Mouse (Mus musculus) CD4-positive, CD25-positive, alpha-beta regulatory T cell, adult 2 months (primary cell): ENCODE results near the gene Tbx15.
A peak's percentile ranks its signal among the peaks of the same experiment; 100 is the strongest.

Experiments
- DNase-seq: peaks from one replicate; pipeline ENCODE4 v3.0.0-alpha.2; 2012; ENCODE audit warnings: low read depth, low spot score

Tbx15 gene

GRCm38 (mm10) chr3:99248831-99249550 is 8.8 kb downstream of the Tbx15 start:
- no peak for DNase-seq

- no peak for DNase-seq
Measured at GRCm38 (mm10) chr3:99249551-99249870, 9.3 kb downstream of the Tbx15 start.

GRCm38 (mm10) chr3:99249906-99250305 is 9.7 kb downstream of the Tbx15 start:
- DNase-seq: no peak

DNA sequence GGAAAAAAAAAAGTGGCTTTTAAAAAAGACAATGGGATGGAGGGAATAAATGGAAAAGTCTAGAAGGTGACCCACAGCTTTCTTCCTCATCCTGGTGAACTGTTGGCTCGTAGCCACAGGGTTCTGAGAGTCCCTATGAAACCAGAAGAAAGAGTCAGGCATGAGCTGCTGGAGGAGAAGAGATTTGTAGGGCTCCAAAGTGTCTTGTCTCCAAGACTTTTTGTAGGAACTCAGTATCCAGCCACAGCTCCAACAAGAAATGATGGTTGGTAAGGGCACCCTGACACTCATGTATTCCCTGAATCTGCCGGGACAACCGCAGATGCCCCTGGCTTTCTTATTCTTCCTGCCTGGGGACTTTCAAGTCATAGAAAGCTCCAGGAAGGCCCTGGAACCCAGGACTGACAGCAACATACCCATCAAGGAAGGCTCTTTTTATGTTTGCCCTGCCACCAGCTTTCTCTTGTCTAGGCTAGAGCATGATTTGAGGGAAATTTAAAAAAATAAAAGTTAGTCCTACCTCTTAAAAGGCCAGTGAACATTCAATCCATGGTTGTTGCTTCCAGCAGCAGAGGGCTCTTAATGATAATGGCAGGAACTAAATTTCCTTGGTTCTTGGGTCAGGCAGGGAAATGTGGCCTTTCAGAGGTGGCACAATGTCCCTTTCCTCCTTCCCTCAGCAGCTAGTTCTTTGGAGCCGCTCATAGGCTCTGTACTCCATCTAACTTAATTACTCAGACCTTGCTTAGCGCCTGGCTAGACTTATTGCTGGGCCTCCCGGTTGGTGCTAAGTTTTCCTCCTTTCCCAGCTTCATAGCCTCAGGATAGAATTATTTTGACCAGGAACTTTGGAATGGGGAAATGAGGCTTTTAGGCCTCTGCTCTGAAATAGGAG is 11.3 kb downstream of the Tbx15 start:
- DNase-seq: no peak

DNA sequence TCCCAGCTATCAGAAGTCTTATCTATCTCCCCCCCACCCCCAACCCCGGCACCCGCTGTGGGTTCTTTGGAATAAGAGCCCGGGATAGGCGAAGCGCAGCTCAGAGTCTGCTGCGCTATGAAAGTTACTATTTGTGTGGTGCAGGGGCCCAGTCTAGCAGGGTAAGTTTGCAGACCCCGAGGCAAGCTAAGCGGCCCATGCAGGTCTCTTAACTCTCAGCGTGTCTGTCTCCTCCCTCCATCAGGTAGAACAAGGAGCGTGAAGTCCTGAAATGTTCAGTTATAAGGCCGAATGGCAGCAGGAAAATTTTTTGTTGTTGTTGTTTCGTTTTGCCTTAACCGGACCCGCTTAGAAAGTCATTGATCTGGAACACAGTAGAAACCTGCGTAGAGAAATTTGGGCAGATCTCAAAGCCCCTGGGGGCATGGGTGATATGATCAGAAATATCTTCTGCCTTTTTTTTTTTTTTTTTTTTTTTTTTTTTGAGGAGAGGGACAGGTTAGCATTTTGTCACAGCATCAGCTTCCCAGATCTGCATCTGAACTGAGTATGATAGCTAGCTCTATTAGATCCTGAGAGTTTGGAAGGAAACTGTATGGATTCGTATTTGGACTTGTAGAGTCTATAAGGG is 12.4 kb downstream of the Tbx15 start:
- no peak for DNase-seq

- DNase-seq: no peak
Measured at GRCm38 (mm10) chr3:99253092-99253488, 12.9 kb downstream of the Tbx15 start.

- DNase-seq: peak; percentile 15
Measured at GRCm38 (mm10) chr3:99253497-99254451, 13.6 kb downstream of the Tbx15 start.

DNA sequence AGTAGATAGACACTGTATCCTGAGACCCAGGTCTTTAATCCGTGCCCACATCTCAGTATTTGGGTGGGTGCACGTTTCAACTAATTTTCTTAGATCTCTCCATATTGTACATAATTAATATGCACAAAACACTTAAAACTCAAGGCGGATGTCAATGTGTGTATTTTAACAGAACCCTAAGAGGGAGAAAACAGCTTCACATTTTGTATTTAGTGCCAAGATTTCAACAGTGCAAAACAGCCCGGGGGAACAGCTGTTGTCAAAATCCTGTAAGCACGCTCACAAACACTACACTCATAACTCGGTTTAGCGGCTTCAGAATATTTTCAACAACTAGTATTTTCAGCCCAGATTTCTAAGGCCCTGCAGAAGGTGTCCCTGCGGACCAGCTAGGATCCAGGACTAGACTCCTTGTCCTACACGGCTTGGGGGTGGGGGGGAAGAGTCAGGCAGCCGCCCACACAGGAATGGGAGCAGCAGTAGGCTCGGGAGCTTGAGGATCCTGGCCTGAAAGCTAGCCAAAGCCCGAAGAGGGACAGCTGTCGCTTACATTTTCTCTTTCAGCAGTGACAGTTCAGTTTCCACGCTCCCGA is 14.5 kb downstream of the Tbx15 start:
- no peak for DNase-seq

- DNase-seq: no peak
Measured at GRCm38 (mm10) chr3:99255411-99256365, 15.5 kb downstream of the Tbx15 start.

GRCm38 (mm10) chr3:99256366-99256750 is 16.2 kb downstream of the Tbx15 start:
- no peak for DNase-seq

DNA sequence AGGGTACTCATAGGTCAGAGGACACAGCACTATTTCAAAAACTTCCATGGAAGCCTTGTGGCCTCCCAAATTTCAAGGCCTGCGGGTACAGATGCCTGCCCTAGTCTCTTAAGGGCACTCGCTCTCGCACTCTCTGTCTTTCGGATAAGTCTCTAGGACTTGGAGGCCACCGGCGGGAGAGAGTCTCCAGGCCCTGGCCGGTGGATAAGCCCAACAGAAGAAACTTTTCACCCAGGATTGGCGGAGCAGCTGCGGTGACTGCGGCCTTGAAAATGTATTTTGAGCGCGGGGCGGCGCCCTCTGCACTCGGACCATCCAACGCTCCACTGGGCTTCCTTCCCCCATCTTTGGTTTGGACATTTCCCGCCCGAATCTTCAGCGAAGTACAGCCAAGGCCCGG is 16.6 kb downstream of the Tbx15 start:
- no peak for DNase-seq

- no peak for DNase-seq
Measured at GRCm38 (mm10) chr3:99257586-99258577, 17.7 kb downstream of the Tbx15 start.

DNA sequence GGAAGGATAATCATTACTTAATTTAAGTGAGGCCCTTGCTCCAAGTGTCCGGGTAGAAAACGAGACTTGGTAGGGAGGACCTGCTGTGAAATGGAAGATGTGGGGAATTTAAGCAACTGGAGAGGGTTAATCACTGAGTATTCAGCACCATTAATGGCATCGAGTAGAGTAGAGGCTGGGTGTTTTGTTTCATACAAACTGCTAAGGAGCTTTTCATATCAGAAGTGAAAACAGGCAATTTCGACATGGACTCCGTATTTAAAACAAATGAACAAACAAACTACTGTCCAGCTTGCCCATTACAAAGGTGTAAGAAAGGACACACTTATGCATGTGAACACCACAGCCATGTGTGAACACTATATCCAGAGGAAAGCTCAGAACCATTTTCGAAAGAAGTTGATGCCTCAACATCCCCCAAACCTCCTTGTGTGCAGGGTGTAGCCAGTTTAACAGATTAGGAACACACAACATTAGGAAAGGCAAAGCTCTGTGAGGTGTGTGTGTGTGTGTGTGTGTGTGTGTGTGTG is 19.6 kb downstream of the Tbx15 start:
- no peak for DNase-seq

- no peak for DNase-seq
Measured at GRCm38 (mm10) chr3:99260395-99260794, 20.2 kb downstream of the Tbx15 start.

GRCm38 (mm10) chr3:99261371-99261791 is 21.2 kb downstream of the Tbx15 start:
- DNase-seq: no peak

DNA sequence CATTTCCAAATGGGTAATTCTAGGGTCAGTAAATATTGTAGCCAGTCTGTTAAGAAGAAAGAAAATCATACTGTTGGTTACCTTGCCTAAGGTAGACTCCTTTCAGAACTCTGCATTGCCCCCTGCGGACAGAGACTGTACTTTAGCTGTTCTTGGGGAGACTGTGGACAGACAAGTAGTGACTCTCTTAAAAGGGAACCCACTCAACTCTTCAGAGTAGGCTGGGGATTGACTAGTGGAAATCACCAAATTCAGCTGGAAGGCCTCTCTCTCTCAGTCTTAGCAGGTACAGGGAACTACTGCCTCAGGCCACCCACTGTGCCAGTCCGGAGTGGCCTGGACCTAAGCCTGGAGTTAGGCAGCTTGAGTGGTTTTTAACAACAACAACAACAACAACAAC is 21.8 kb downstream of the Tbx15 start:
- DNase-seq: no peak

- no peak for DNase-seq
Measured at GRCm38 (mm10) chr3:99263471-99263903, 23.3 kb downstream of the Tbx15 start.

- DNase-seq: no peak
Measured at GRCm38 (mm10) chr3:99264695-99265094, 24.5 kb downstream of the Tbx15 start.
